ENCODE assay signal across 20 mouse cellular contexts in the genomic region with DNA sequence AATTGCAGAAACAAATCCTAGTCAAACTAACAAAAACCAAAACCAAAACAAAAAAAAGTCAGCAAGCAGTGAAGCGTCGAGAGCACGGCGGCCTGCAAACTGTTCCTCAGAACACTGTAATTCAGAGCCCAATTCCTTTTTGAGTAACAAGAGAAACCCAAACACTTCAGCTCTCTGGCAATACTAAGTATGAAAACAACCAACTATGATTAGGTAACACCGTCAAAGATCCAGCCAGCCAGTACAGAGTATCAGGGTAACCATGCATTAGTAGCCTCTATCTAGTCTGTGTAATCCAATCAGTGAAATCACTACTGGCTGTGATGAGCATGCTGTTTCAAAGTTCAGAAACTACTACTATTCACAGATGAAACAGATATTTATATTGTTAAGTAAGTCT. TPM values are rescaled to one million over a fixed set of nuclear protein-coding genes. Genes with fewer than 3 reads are reported as not detected.
DNase-seq lines count a peak whose midpoint lies in the region; TF ChIP-seq lines count a peak whose summit lies in the region.
"Had no signal": no experiment of that assay in that cellular context is flagged by ENCODE, and none has a peak within 500 bp of the region (broad histone marks: within the 10 kb centered on the region; RNA-seq: fewer than 3 reads in every experiment).

No protein-coding gene starts in this region.

- no peak for TF ChIP-seq CTCF in lung, adult 2 months (IDR thresholded peaks at IDR 0.05; ENCODE audit: insufficient read depth, low read length)

- 51% methylated on average over 5 of the region's 5 CpGs for WGBS in lung, adult 2 months

- no peak overlapping the region for H3K4me3 ChIP-seq in lung, adult 2 months (replicated peaks; ENCODE audit: extremely low read depth, low read depth, low read length)
- H3K4me3 ChIP-seq: embryonic facial prominence, embryonic 15.5 days; erythroblast, embryonic 14.5 days; forebrain, embryonic 15.5 days; heart, adult 2 months; heart, embryonic 15.5 days; hindbrain, embryonic 10.5 days had no signal

- no peak for TF ChIP-seq POLR2A in lung, adult 2 months (IDR thresholded peaks at IDR 0.05; ENCODE audit: borderline replicate concordance, extremely low read depth, low read depth, low read length)

- intact Hi-C loops in heart, postnatal 36 days (cut with DNase I), result no loop called here
- intact Hi-C loops in left cerebral cortex, postnatal 36 days (cut with DNase I), result no loop called here

- DNase-seq in heart, adult 11 months, result peak; percentile 3
- no peak for DNase-seq in heart, postnatal 36 days
- peak; percentile 13 for DNase-seq in lung, postnatal 10 days
- DNase-seq in lung, adult 2 months, result no peak
- peak; percentile 8 for DNase-seq in gonadal fat pad, adult 2 months (ENCODE audit: low read depth)
- no peak for DNase-seq in left cerebral cortex, postnatal 36 days (ENCODE audit: low spot score in 2 of 2)
- DNase-seq: adrenal gland, adult 2 months; cerebellum, adult 11 months; cerebellum, adult 8-10 months; cerebellum, postnatal 14 days; embryo, embryonic 11 days; heart, adult 2 months; heart, postnatal 14 days had no signal

- H3K4me1 ChIP-seq in lung, adult 2 months (ENCODE audit: control insufficient read depth, insufficient read depth, low read length), result peaks cover 4% of the 10 kb centered on the region
- H3K4me1 ChIP-seq: embryonic facial prominence, embryonic 15.5 days; forebrain, embryonic 15.5 days; hindbrain, embryonic 10.5 days had no signal

RNA-seq across cellular contexts. Expression of a gene that starts 25.8 kb away (rescaled TPM):
- 1 to 10 TPM; 3.1 to 3.8 TPM for total RNA-seq in heart, postnatal 36 days (2021)
- polyA plus RNA-seq in lung, adult 2 months (2012; rRNA removed), result 11.4 and 14.9 TPM in 2 replicates
- 18.0 and 20.6 TPM in 2 replicates for polyA plus RNA-seq in gonadal fat pad, adult 2 months (2012; rRNA removed)
- 1 to 10 TPM; 2.5 to 2.7 TPM for total RNA-seq in left cerebral cortex, postnatal 36 days (2021)

RNA-seq across cellular contexts. Expression of a gene that starts 48.3 kb away (rescaled TPM):
- total RNA-seq in heart, postnatal 36 days (2021), result 1 to 10 TPM; 4.3 to 5.2 TPM
- 19.6 and 22.8 TPM in 2 replicates for polyA plus RNA-seq in lung, adult 2 months (2012; rRNA removed)
- 35.5 and 51.3 TPM in 2 replicates for polyA plus RNA-seq in gonadal fat pad, adult 2 months (2012; rRNA removed)
- 100 to 1,000 TPM; 116 to 117 TPM for total RNA-seq in left cerebral cortex, postnatal 36 days (2021)
- total RNA-seq: CH12.LX had no signal
- polyA plus RNA-seq: activated CD4-positive, CD25-positive, alpha-beta regulatory T cell, adult 4 months had no signal

Comparison
In these comparisons a context has a peak if more than half of its experiments do, and no peak if none do; other contexts are left out.
1. DNase-seq: peak in heart, adult 11 months (single experiment), lung, postnatal 10 days (single experiment) and gonadal fat pad, adult 2 months (single experiment); none in heart, postnatal 36 days (0 of 2), lung, adult 2 months (single experiment) and left cerebral cortex, postnatal 36 days (0 of 2).
2. RNA of a gene that starts 48.3 kb away (total RNA-seq): 116 to 117 TPM in left cerebral cortex, postnatal 36 days; 4.3 to 5.2 TPM in heart, postnatal 36 days; every median in the first group is over 10 times any median in the second.